Comparison of ENCODE assay signal across 8 mouse cellular contexts in the genomic region with DNA sequence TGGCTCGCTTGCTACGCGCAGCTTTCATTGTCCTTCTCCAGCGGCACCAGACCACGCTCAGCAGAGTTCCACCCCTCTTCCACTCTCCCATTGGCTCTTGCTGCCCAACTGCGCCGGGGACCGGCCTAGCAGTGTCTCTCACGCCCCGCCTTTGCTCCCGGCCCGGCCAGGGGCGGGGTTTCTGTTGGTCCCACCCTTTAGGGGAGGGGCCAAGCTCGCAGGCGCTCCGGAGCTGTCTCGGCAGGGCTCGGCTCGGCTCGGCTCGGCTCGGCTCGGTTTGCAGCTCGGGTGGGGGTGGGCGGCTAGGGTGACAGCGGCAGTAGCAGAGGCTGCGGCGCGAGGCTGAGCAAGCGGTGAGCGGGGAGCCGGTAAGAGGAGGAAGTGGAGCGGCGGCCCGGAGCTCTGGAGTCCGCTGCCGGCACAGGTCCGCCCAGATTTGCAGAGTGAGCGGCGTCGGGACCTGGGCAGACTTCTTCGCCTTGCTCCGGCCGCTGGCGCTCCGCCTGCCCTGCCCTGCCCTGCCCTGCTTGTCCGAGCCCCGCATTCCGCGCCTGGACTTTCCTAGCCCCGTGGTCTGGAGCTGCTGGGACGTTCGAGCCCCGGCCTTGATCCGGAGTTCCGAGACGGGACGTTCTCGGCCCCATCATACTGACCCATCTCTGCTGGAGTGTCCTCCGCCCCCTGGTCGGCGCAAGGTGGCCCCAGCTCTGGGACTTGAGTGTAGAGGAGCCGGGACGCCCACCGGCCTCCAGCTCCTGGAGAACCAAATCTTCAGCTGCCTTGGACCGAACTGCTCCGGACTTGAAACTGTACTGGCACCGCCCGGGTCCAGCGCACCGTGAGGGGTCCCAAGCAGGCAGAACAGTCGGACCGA. TPM values are rescaled to one million over a fixed set of nuclear protein-coding genes. Genes with fewer than 3 reads are reported as not detected.
DNase-seq lines count a peak whose midpoint lies in the region; ATAC-seq lines count a peak whose summit lies in the region.

A gene (plus strand): TSS at position 201 of the 874 bp plus-strand sequence.

- peak; percentile 93 for ATAC-seq in CD4-positive, CD25-positive, alpha-beta regulatory T cell, adult 4 months
- peak; percentile 94 for ATAC-seq in heart, embryonic 14.5 days (ENCODE audit: insufficient number of reproducible peaks, insufficient read depth, low FRiP score, low read depth)
- ATAC-seq in liver, embryonic 13.5 days (ENCODE audit: low read depth): peak; percentile 94
- ATAC-seq in stomach, embryonic 16.5 days (ENCODE audit: insufficient read depth, low FRiP score): peak; percentile 96

- under 1% methylated on average over 72 of the region's 73 CpGs for WGBS in heart, embryonic 14.5 days
- under 1% methylated on average over 70 of the region's 73 CpGs for WGBS in liver, embryonic 13.5 days (ENCODE audit: insufficient replicate concordance)
- WGBS in stomach, embryonic 16.5 days: under 1% methylated on average over 73 of the region's 73 CpGs

- H3K27ac ChIP-seq in heart, embryonic 14.5 days (replicated peaks in 1 of 2; ENCODE audit: control insufficient read depth in 1 of 2, insufficient read depth in 1 of 2, low read depth in 2 of 2, low read length in 2 of 2): peak within 1 kb of the TSS; percentile 92 to 97
- H3K27ac ChIP-seq in liver, embryonic 13.5 days: no peak within 1 kb of the TSS
- peak within 1 kb of the TSS; percentile 92 for H3K27ac ChIP-seq in stomach, embryonic 16.5 days (ENCODE audit: low read length)

- peak within 1 kb of the TSS; percentile 96 for H3K9ac ChIP-seq in heart, embryonic 14.5 days (ENCODE audit: low read length)
- H3K9ac ChIP-seq in liver, embryonic 13.5 days: peak within 1 kb of the TSS; percentile 62
- peak within 1 kb of the TSS; percentile 87 for H3K9ac ChIP-seq in stomach, embryonic 16.5 days (ENCODE audit: low read length)

- H3K9me3 ChIP-seq in heart, embryonic 14.5 days (ENCODE audit: control insufficient read depth, low read length): no peaks in the 10 kb centered on the region
- H3K9me3 ChIP-seq in liver, embryonic 13.5 days (replicated peaks): no peaks in the 10 kb centered on the region
- no peaks in the 10 kb centered on the region for H3K9me3 ChIP-seq in stomach, embryonic 16.5 days (replicated peaks; ENCODE audit: control insufficient read depth, low read length)

- H3K4me3 ChIP-seq in heart, embryonic 14.5 days (ENCODE audit: control insufficient read depth in 1 of 2, insufficient read depth in 1 of 2, low read depth in 1 of 2, low read length in 2 of 2): peak within 1 kb of the TSS; percentile 84 to 90
- peak within 1 kb of the TSS; percentile 58 for H3K4me3 ChIP-seq in liver, embryonic 13.5 days (replicated peaks)
- H3K4me3 ChIP-seq in stomach, embryonic 16.5 days (replicated peaks; ENCODE audit: low read length): peak within 1 kb of the TSS; percentile 73

- DNase-seq in c-Kit-negative CD71-positive TER-119-positive erythroid progenitor cells, embryonic 14.5 days (ENCODE audit: low read depth, low spot score): peak; percentile 62
- peak; percentile 93 for DNase-seq in fibroblast of lung, adult 2 months (ENCODE audit: low read depth)
- DNase-seq in kidney, postnatal 14 days: peak; percentile 99
- peak; percentile 95 for DNase-seq in liver, embryonic 13.5 days
- peak; percentile 100 for DNase-seq in neural tube, embryonic 10.5 days (ENCODE audit: extremely low spot score, low spot score)

- H3K27me3 ChIP-seq in heart, embryonic 14.5 days (ENCODE audit: control insufficient read depth, insufficient read depth, low read length): no peaks in the 10 kb centered on the region
- peaks cover 59% of the 10 kb centered on the region for H3K27me3 ChIP-seq in liver, embryonic 13.5 days
- no peaks in the 10 kb centered on the region for H3K27me3 ChIP-seq in stomach, embryonic 16.5 days (ENCODE audit: control insufficient read depth, insufficient read depth, low read length)

- H3K36me3 ChIP-seq in heart, embryonic 14.5 days (ENCODE audit: control insufficient read depth, insufficient read depth, low read length): no peaks in the 10 kb centered on the region; the same call in 1 of the 2 replicates
- H3K36me3 ChIP-seq in liver, embryonic 13.5 days: no peaks in the 10 kb centered on the region
- H3K36me3 ChIP-seq in stomach, embryonic 16.5 days (ENCODE audit: control insufficient read depth, insufficient read depth, low read length): no peaks in the 10 kb centered on the region

- peak within 1 kb of the TSS; percentile 87 for H3K4me2 ChIP-seq in heart, embryonic 14.5 days (ENCODE audit: low read length)
- peak within 1 kb of the TSS; percentile 83 for H3K4me2 ChIP-seq in liver, embryonic 13.5 days
- H3K4me2 ChIP-seq in stomach, embryonic 16.5 days (ENCODE audit: low read depth, low read length): peak within 1 kb of the TSS; percentile 91

- peaks cover 39 to 55% of the 10 kb centered on the region in 2 experiments for H3K4me1 ChIP-seq in heart, embryonic 14.5 days (ENCODE audit: control insufficient read depth in 2 of 2, insufficient read depth in 2 of 2, low read length in 2 of 2)
- H3K4me1 ChIP-seq in liver, embryonic 13.5 days (replicated peaks): peaks cover 19% of the 10 kb centered on the region
- peaks cover 25% of the 10 kb centered on the region for H3K4me1 ChIP-seq in stomach, embryonic 16.5 days (ENCODE audit: control insufficient read depth, insufficient read depth, low read length)

RNA-seq across cellular contexts. Expression of the gene that starts here (rescaled TPM):
- 10 to 100 TPM; 13.6 to 21.0 TPM for polyA plus RNA-seq in CD4-positive, CD25-positive, alpha-beta regulatory T cell, adult 4 months (2017; shearing (Covaris generic))
- polyA plus RNA-seq in heart, embryonic 14.5 days (2014; fragmentation: Nextera tagmentation; extraction: Ambion mirVana): 24.9 and 25.5 TPM in 2 replicates
- 1.3 TPM in 2 replicates for polyA plus RNA-seq in liver, embryonic 13.5 days (2015; fragmentation: Nextera tagmentation; extraction: Ambion mirVana)
- 17.1 and 19.6 TPM in 2 replicates for polyA plus RNA-seq in stomach, embryonic 16.5 days (2015; fragmentation: Nextera tagmentation; extraction: Ambion mirVana)
